Mouse (Mus musculus): Measurements from ENCODE around the gene H3f3b. TPM values are rescaled to one million over a fixed set of nuclear protein-coding genes. Genes with fewer than 3 reads are reported as not detected.
A peak's percentile ranks its signal among the peaks of the same experiment; 100 is the strongest.

Gene H3f3b
- polyA plus RNA-seq, 1 experiment, result 513 TPM

DNA sequence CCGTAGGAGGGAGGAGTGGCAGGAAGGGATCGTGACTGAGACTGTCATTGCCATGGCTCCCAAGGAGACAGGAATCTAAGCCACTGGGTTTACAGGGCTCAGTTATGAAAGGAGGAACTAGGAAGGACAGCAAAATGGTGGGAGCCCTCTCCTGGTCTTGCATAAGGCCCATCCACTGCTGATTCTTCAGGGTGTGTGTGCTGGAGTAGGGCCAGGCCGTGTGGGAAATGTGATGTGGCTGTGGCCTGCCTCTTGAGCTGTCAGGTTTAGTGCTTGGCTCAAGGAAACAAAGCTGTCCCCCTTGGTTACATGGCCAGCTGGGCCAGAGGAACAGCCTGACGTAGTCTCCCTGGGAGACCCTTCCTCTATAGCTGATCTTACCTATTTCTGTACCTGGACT lies 22.4 kb upstream of the H3f3b start:
- H3K4me1 ChIP-seq (ENCODE audit: control insufficient read depth, insufficient read depth, low read length), result no peaks in the 10 kb centered on the region
- no peak for TF ChIP-seq CTCF (IDR thresholded peaks at IDR 0.05; ENCODE audit: borderline replicate concordance, insufficient read depth, low read length)
- no peak for TF ChIP-seq POLR2A (IDR thresholded peaks at IDR 0.05; ENCODE audit: low read depth, low read length)
- H3K4me3 ChIP-seq (ENCODE audit: insufficient read depth, low read length), result no peak overlapping the region
- H3K27ac ChIP-seq (ENCODE audit: insufficient read depth, low read length), result no peak overlapping the region

- no peak overlapping the region for H3K27ac ChIP-seq (ENCODE audit: insufficient read depth, low read length)
- TF ChIP-seq CTCF (IDR thresholded peaks at IDR 0.05; ENCODE audit: borderline replicate concordance, insufficient read depth, low read length), result no peak
- no peak for TF ChIP-seq POLR2A (IDR thresholded peaks at IDR 0.05; ENCODE audit: low read depth, low read length)
- H3K4me1 ChIP-seq (ENCODE audit: control insufficient read depth, insufficient read depth, low read length), result no peaks in the 10 kb centered on the region
- H3K4me3 ChIP-seq (ENCODE audit: insufficient read depth, low read length), result no peak overlapping the region
Measured at GRCm38 (mm10) chr11:116049610-116050009, 21.8 kb upstream of the H3f3b start.

DNA sequence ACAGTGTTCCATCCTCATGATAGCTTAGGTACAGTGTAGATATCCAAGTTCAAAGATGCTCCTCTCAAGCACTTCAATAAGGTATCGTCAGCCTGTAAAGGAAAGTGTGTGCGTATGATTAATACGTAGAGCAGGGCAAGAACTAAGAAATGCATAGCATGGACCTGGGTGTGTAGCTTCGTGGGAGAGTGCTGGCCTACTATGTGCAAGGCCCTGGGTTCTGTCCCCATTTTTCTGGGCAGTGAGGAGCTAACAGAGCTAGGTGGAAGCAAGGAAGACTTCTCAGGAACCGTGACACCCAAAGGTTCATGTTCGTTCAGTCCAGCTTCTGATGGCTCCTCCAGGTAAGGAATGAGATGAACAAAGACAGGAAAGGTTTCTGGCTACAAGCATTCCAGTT lies 17.4 kb upstream of the H3f3b start:
- Histone ChIP-seq H3K27ac (ENCODE audit: insufficient read depth, low read length) (no peak overlapping the region), H3K4me3 (ENCODE audit: insufficient read depth, low read length) (no peak overlapping the region), H3K4me1 (ENCODE audit: control insufficient read depth, insufficient read depth, low read length) (peaks cover 3% of the 10 kb centered on the region)
- TF ChIP-seq POLR2A (IDR thresholded peaks at IDR 0.05; ENCODE audit: low read depth, low read length) (no peak), CTCF (IDR thresholded peaks at IDR 0.05; ENCODE audit: borderline replicate concordance, insufficient read depth, low read length) (no peak)

DNA sequence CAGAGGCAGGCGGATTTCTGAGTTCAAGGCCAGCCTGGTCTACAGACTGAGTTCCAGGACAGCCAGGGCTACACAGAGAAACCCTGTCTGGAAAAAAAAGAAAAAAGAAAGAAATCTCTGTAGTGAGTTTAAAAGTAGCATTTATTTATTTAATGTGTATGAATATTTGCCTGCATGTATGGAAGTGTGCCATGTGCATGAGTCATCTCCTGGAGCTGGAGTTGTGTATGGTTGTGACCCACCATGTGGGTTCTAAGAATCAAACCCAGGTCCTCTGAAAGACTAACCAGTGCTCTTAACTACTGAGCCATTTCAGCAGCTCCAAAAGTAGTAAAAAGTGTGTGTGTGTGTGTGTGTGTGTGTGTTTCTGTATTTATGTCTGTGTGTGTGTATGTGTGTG lies 15.5 kb upstream of the H3f3b start:
- Histone ChIP-seq H3K4me1 (ENCODE audit: control insufficient read depth, insufficient read depth, low read length) (peaks cover 3% of the 10 kb centered on the region), H3K27ac (ENCODE audit: insufficient read depth, low read length) (no peak overlapping the region), H3K4me3 (ENCODE audit: insufficient read depth, low read length) (no peak overlapping the region)
- TF ChIP-seq CTCF (IDR thresholded peaks at IDR 0.05; ENCODE audit: borderline replicate concordance, insufficient read depth, low read length) (no peak), POLR2A (IDR thresholded peaks at IDR 0.05; ENCODE audit: low read depth, low read length) (no peak)

DNA sequence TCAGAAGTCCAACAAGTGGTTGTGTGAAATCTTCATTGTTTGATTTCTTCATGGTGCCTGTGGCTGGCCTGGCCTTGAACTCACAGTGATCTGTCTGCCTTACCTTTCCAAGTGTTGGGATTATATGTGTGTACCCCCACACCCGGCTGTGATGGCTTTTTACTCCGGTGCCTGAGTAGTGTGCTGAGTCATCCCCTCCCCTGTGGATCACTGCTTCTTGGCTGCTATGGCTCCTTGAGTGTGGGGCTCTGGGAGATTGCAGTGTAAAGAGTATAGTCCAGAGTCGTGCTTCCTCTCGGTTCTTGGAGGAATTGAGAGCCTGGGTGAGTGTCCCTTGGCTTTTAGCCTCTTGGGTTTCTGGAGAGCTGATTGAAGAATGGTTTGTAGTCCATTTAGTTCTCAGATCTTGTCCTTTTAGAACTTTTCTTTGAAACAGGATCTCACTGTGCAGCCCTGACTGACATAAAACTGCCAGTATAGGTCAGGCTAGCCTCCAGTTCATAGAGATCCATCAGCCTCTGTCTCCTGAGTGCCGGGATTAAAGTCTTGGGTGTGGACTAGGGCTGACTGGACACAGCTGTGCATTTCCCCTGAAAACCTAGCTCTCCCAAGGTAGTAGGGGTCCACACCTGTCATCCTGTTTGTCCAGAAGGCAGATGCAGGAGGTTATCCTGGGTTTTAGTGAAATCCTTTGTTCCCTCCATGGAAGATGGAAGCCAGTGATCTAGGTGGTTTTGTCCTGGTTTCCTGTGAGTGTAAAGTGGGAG lies 14.8 kb upstream of the H3f3b start:
- Histone ChIP-seq H3K4me3 (ENCODE audit: insufficient read depth, low read length) (no peak overlapping the region), H3K27ac (ENCODE audit: insufficient read depth, low read length) (peak overlapping the region; percentile 22; the same call in 1 of the 2 replicates), H3K4me1 (ENCODE audit: control insufficient read depth, insufficient read depth, low read length) (peaks cover 3% of the 10 kb centered on the region)
- TF ChIP-seq POLR2A (IDR thresholded peaks at IDR 0.05; ENCODE audit: low read depth, low read length) (no peak), CTCF (IDR thresholded peaks at IDR 0.05; ENCODE audit: borderline replicate concordance, insufficient read depth, low read length) (no peak)

GRCm38 (mm10) chr11:116041833-116042232 lies 14.1 kb upstream of the H3f3b start:
- Histone ChIP-seq H3K27ac (ENCODE audit: insufficient read depth, low read length) (no peak overlapping the region), H3K4me1 (ENCODE audit: control insufficient read depth, insufficient read depth, low read length) (peaks cover 3% of the 10 kb centered on the region), H3K4me3 (ENCODE audit: insufficient read depth, low read length) (no peak overlapping the region)
- TF ChIP-seq POLR2A (IDR thresholded peaks at IDR 0.05; ENCODE audit: low read depth, low read length) (no peak), CTCF (IDR thresholded peaks at IDR 0.05; ENCODE audit: borderline replicate concordance, insufficient read depth, low read length) (no peak)

DNA sequence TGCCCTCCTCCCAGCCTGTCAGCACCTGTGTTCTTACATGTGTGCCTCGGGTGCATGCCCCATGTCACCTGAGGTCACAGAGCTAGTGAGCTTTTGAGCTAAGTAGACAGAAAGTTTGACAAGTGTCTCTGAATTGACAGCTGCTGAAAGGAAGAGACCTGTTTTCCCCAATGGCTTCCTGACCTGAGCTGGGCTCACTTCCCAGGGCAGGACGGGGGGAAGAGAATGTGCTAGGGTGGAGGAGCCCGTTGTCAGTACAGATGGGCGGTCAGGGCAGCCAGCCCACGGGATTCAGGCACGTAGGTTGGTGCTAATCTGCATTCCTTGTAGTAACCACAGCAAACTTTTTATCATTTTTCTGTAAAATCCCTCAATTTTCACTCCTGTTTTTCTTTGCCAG lies 12.8 kb upstream of the H3f3b start:
- peaks cover 3% of the 10 kb centered on the region for H3K4me1 ChIP-seq (ENCODE audit: control insufficient read depth, insufficient read depth, low read length)
- H3K4me3 ChIP-seq (ENCODE audit: insufficient read depth, low read length), result no peak overlapping the region
- no peak overlapping the region for H3K27ac ChIP-seq (ENCODE audit: insufficient read depth, low read length)
- no peak for TF ChIP-seq CTCF (IDR thresholded peaks at IDR 0.05; ENCODE audit: borderline replicate concordance, insufficient read depth, low read length)
- TF ChIP-seq POLR2A (IDR thresholded peaks at IDR 0.05; ENCODE audit: low read depth, low read length), result no peak

DNA sequence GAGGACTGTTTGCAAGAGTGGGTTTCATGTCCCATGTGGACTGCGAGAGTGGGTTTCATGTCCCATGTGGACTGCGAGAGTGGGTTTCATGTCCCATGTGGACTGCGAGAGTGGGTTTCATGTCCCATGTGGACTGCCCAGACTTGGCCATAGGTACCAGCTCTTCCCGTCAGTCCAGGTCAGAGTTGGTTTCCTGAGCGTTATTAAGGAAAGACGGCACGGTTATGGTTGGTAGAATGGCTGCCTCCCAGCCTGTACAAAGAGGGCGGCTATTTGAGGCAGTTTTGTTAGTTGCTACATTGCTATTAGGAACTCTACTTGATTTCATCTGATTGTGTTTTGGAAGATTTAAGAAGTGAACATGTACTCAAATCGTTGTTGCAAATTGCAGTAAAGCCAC lies 10.1 kb upstream of the H3f3b start:
- no peak overlapping the region for H3K4me3 ChIP-seq (ENCODE audit: insufficient read depth, low read length)
- TF ChIP-seq POLR2A (IDR thresholded peaks at IDR 0.05; ENCODE audit: low read depth, low read length), result no peak
- TF ChIP-seq CTCF (IDR thresholded peaks at IDR 0.05; ENCODE audit: borderline replicate concordance, insufficient read depth, low read length), result no peak
- H3K27ac ChIP-seq (ENCODE audit: insufficient read depth, low read length), result no peak overlapping the region
- peaks cover 2% of the 10 kb centered on the region; the same call in 1 of the 2 replicates for H3K4me1 ChIP-seq (ENCODE audit: control insufficient read depth, insufficient read depth, low read length)

DNA sequence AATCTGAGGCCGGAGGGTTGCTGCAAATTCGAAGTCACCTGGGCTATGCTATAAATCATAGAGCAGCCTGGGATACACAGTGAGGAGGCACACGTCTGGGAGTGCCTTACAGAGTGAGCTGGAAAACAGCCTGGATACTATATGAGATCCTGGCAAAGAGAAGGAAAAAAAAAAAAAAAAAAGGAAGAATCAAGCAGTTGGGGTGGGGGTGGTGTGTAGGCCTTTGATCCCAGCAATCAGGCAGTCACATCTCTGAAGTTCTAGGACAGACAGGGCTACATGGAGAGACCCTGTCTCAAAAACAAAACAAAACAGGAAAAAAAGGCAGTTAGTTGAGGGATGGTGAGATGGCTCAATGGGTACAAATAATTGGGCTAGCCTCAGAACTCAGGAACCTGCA lies 8.9 kb upstream of the H3f3b start:
- Histone ChIP-seq H3K4me1 (ENCODE audit: control insufficient read depth, insufficient read depth, low read length) (no peaks in the 10 kb centered on the region), H3K4me3 (ENCODE audit: insufficient read depth, low read length) (no peak overlapping the region), H3K27ac (ENCODE audit: insufficient read depth, low read length) (no peak overlapping the region)
- TF ChIP-seq POLR2A (IDR thresholded peaks at IDR 0.05; ENCODE audit: low read depth, low read length) (no peak), CTCF (IDR thresholded peaks at IDR 0.05; ENCODE audit: borderline replicate concordance, insufficient read depth, low read length) (no peak)

DNA sequence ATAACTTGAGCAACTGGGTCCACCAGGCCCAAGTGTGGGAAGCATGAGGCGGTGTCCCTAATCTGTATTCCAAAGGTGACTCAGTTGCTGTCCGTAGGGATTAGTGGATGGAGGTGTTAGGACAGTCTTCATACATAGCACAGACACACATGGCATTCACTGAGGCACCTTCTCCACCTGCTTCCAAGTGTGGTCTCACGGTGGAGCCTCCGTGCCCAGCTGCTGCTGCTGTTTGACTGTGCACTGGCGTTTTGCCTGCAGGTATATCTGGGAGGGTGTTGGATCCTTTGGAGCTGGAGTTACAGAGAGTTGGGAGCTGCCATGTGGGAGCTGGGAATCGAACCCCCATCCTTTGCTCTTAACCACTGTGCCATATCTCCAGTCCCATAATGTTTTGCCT lies 6.8 kb upstream of the H3f3b start:
- H3K27ac ChIP-seq (ENCODE audit: insufficient read depth, low read length), result no peak overlapping the region
- TF ChIP-seq POLR2A (IDR thresholded peaks at IDR 0.05; ENCODE audit: low read depth, low read length) (no peak), CTCF (IDR thresholded peaks at IDR 0.05; ENCODE audit: borderline replicate concordance, insufficient read depth, low read length) (no peak)
- no peak overlapping the region for H3K4me3 ChIP-seq (ENCODE audit: insufficient read depth, low read length)
- H3K4me1 ChIP-seq (ENCODE audit: control insufficient read depth, insufficient read depth, low read length), result no peaks in the 10 kb centered on the region
